Mouse (Mus musculus): ENCODE measurements at regions not wholly inside any gene's neighbourhood (a gene's known extent, or its start where the extent isn't known, plus 50 kb on each side); places are given as distances from the start of the nearest gene placed in this dataset.

DNA sequence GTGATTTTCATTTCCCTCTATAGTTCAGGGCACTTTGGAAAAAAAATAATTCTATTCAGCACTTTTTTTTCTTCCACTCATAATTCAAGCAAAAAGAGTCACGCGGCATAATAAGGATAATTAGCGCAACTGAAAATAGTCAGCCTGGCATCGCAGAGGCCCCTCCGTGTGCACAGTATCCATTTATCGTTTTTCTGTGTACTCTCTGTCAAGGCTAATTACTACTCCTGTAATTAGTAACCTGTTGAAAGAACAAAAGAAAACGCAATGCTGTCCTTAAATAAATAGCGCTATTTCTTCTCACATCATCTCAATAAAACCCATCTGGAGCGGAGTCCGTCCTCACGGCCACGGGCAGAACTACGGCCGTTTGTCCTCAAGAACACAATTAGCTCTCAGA, 95.1 kb upstream of the Atxn1 start:
- Histone ChIP-seq H3K4me3 (ENCODE audit: insufficient read depth, poor library complexity, severe bottlenecking) (no peak overlapping the region), H3K79me2 (ENCODE audit: control insufficient read depth, insufficient read depth) (no peaks in the 10 kb centered on the region), H3K36me3 (ENCODE audit: control insufficient read depth, insufficient read depth) (no peaks in the 10 kb centered on the region), H3K27me3 (ENCODE audit: control insufficient read depth, insufficient read depth, insufficient read length) (peaks cover 4% of the 10 kb centered on the region), H3K79me3 (ENCODE audit: low read depth) (no peaks in the 10 kb centered on the region), H3ac (ENCODE audit: control insufficient read depth, insufficient read length, low read depth) (no peak overlapping the region)
- TF ChIP-seq CEBPB (IDR thresholded peaks at IDR 0.05; ENCODE audit: low read depth) (no peak), MYOG (IDR thresholded peaks at IDR 0.05; ENCODE audit: control insufficient read depth, extremely low read depth, insufficient read length) (no peak), FOSL1 (IDR thresholded peaks at IDR 0.05; ENCODE audit: insufficient read depth, low read length, poor library complexity, severe bottlenecking) (no peak), MAX (IDR thresholded peaks at IDR 0.05) (no peak), USF1 (IDR thresholded peaks at IDR 0.05; ENCODE audit: low read depth) (no peak), MYOD1 (IDR thresholded peaks at IDR 0.05; ENCODE audit: control insufficient read depth, insufficient read length, low read depth) (no peak), CTCF (IDR thresholded peaks at IDR 0.05; ENCODE audit: control insufficient read depth, insufficient read depth, insufficient read length) (no peak)

DNA sequence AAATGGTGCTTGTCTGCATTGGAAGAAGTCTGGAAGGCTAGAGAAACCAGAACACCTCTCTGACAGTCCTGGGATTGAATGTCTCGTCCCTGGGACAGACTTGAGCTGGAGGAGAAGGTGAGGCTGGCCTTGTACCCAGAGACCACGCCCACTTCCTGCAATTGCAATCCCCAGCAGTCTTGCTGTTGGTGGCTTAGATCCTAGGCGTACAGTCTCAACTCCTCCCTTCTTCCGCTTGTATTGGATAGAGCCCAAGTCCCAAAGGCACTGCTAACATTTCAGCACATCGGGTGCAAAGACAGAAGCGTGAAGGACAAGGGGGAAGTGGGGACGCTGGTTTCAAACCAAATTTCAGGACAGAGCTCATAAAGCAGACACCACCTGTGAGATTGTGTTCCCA, 94.1 kb upstream of the Atxn1 start:
- no peak overlapping the region for H3ac ChIP-seq (ENCODE audit: control insufficient read depth, insufficient read length, low read depth)
- H3K27me3 ChIP-seq (ENCODE audit: control insufficient read depth, insufficient read depth, insufficient read length), result peaks cover 4% of the 10 kb centered on the region
- no peaks in the 10 kb centered on the region for H3K36me3 ChIP-seq (ENCODE audit: control insufficient read depth, insufficient read depth)
- no peaks in the 10 kb centered on the region for H3K79me3 ChIP-seq (ENCODE audit: low read depth)
- no peaks in the 10 kb centered on the region for H3K79me2 ChIP-seq (ENCODE audit: control insufficient read depth, insufficient read depth)
- H3K4me3 ChIP-seq (ENCODE audit: insufficient read depth, poor library complexity, severe bottlenecking), result no peak overlapping the region
- TF ChIP-seq MAX (IDR thresholded peaks at IDR 0.05), result no peak
- no peak for TF ChIP-seq MYOD1 (IDR thresholded peaks at IDR 0.05; ENCODE audit: control insufficient read depth, insufficient read length, low read depth)
- TF ChIP-seq CEBPB (IDR thresholded peaks at IDR 0.05; ENCODE audit: low read depth), result no peak
- TF ChIP-seq USF1 (IDR thresholded peaks at IDR 0.05; ENCODE audit: low read depth), result no peak
- TF ChIP-seq FOSL1 (IDR thresholded peaks at IDR 0.05; ENCODE audit: insufficient read depth, low read length, poor library complexity, severe bottlenecking), result no peak
- TF ChIP-seq CTCF (IDR thresholded peaks at IDR 0.05; ENCODE audit: control insufficient read depth, insufficient read depth, insufficient read length), result no peak
- TF ChIP-seq MYOG (IDR thresholded peaks at IDR 0.05; ENCODE audit: control insufficient read depth, extremely low read depth, insufficient read length), result no peak

DNA sequence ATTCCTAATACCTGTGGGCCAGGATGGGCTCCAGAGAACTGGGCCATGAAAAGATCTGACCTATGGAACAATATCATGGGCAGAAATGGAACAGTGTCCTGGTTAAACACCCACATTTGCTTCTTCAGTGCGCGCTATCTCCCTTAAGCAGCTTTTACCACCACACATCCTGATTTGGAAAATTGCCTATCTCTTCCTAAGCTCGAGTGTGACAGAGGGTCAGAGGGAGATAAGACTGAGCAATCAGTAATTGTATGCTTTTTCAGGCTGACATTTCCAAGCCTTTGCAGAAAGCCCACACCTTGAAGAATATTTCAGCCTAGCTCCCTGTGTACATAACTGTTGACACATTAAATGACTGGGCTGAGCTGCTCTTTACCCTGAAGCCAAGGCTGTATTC, 93.5 kb upstream of the Atxn1 start:
- Histone ChIP-seq H3K79me2 (ENCODE audit: control insufficient read depth, insufficient read depth) (no peaks in the 10 kb centered on the region), H3K4me3 (ENCODE audit: insufficient read depth, poor library complexity, severe bottlenecking) (no peak overlapping the region), H3ac (ENCODE audit: control insufficient read depth, insufficient read length, low read depth) (no peak overlapping the region), H3K36me3 (ENCODE audit: control insufficient read depth, insufficient read depth) (no peaks in the 10 kb centered on the region), H3K79me3 (ENCODE audit: low read depth) (no peaks in the 10 kb centered on the region), H3K27me3 (ENCODE audit: control insufficient read depth, insufficient read depth, insufficient read length) (peaks cover 4% of the 10 kb centered on the region)
- TF ChIP-seq CTCF (IDR thresholded peaks at IDR 0.05; ENCODE audit: control insufficient read depth, insufficient read depth, insufficient read length), result no peak
- no peak for TF ChIP-seq USF1 (IDR thresholded peaks at IDR 0.05; ENCODE audit: low read depth)
- TF ChIP-seq MYOD1 (IDR thresholded peaks at IDR 0.05; ENCODE audit: control insufficient read depth, insufficient read length, low read depth), result no peak
- TF ChIP-seq FOSL1 (IDR thresholded peaks at IDR 0.05; ENCODE audit: insufficient read depth, low read length, poor library complexity, severe bottlenecking), result no peak
- TF ChIP-seq MYOG (IDR thresholded peaks at IDR 0.05; ENCODE audit: control insufficient read depth, extremely low read depth, insufficient read length), result no peak
- no peak for TF ChIP-seq CEBPB (IDR thresholded peaks at IDR 0.05; ENCODE audit: low read depth)
- no peak for TF ChIP-seq MAX (IDR thresholded peaks at IDR 0.05)

DNA sequence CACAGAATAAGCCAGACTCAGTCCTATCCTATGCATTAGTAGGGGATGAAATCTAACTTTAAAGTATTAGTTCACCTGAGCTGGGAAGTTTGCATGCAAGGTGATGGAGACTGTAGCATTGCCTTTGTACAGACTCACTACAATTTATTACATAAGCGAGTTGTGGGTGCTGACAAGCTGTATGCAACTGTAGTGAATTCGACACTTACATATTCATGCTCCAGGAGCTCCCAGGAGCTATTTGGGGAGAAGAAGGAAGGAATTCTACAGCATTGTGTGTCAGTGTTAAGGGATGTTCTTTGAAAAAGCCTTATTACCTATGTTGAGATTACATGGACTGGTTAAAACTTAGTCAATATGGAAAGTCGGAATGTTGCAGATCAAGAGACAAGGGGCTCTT, 90.6 kb upstream of the Atxn1 start:
- Histone ChIP-seq H3K36me3 (ENCODE audit: control insufficient read depth, insufficient read depth) (no peaks in the 10 kb centered on the region), H3K27me3 (ENCODE audit: control insufficient read depth, insufficient read depth, insufficient read length) (peaks cover 4% of the 10 kb centered on the region), H3K79me3 (ENCODE audit: low read depth) (no peaks in the 10 kb centered on the region), H3K79me2 (ENCODE audit: control insufficient read depth, insufficient read depth) (no peaks in the 10 kb centered on the region), H3ac (ENCODE audit: control insufficient read depth, insufficient read length, low read depth) (no peak overlapping the region), H3K4me3 (ENCODE audit: insufficient read depth, poor library complexity, severe bottlenecking) (no peak overlapping the region)
- TF ChIP-seq FOSL1 (IDR thresholded peaks at IDR 0.05; ENCODE audit: insufficient read depth, low read length, poor library complexity, severe bottlenecking) (no peak), MYOD1 (IDR thresholded peaks at IDR 0.05; ENCODE audit: control insufficient read depth, insufficient read length, low read depth) (no peak), CEBPB (IDR thresholded peaks at IDR 0.05; ENCODE audit: low read depth) (no peak), MAX (IDR thresholded peaks at IDR 0.05) (no peak), MYOG (IDR thresholded peaks at IDR 0.05; ENCODE audit: control insufficient read depth, extremely low read depth, insufficient read length) (no peak), CTCF (IDR thresholded peaks at IDR 0.05; ENCODE audit: control insufficient read depth, insufficient read depth, insufficient read length) (no peak), USF1 (IDR thresholded peaks at IDR 0.05; ENCODE audit: low read depth) (no peak)

DNA sequence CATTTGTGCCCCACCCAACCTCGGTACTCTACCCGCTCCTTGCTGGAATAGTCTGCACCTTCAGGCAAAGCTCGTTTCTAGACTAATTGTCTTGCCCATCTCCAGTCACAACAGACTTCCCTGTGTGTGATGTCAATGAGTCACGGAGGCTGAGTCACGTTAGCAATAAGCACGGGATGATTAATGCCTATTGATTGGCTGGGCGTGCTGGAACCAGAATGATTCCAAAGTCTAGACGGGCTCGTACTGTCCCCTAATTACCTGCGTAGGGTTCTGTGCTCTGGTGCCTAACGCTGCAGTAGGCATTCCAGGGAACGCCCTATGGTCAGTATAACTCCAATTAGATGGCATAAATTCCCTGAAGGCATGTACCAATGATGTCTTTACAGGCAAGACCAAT, 78.8 kb upstream of the Atxn1 start:
- Histone ChIP-seq H3ac (ENCODE audit: control insufficient read depth, insufficient read length, low read depth) (no peak overlapping the region), H3K79me2 (ENCODE audit: control insufficient read depth, insufficient read depth) (no peaks in the 10 kb centered on the region), H3K27me3 (ENCODE audit: control insufficient read depth, insufficient read depth, insufficient read length) (no peaks in the 10 kb centered on the region), H3K4me3 (ENCODE audit: insufficient read depth, poor library complexity, severe bottlenecking) (no peak overlapping the region), H3K79me3 (ENCODE audit: low read depth) (no peaks in the 10 kb centered on the region), H3K36me3 (ENCODE audit: control insufficient read depth, insufficient read depth) (no peaks in the 10 kb centered on the region)
- no peak for TF ChIP-seq CEBPB (IDR thresholded peaks at IDR 0.05; ENCODE audit: low read depth)
- no peak for TF ChIP-seq MYOD1 (IDR thresholded peaks at IDR 0.05; ENCODE audit: control insufficient read depth, insufficient read length, low read depth)
- no peak for TF ChIP-seq CTCF (IDR thresholded peaks at IDR 0.05; ENCODE audit: control insufficient read depth, insufficient read depth, insufficient read length)
- no peak for TF ChIP-seq FOSL1 (IDR thresholded peaks at IDR 0.05; ENCODE audit: insufficient read depth, low read length, poor library complexity, severe bottlenecking)
- no peak for TF ChIP-seq USF1 (IDR thresholded peaks at IDR 0.05; ENCODE audit: low read depth)
- TF ChIP-seq MAX (IDR thresholded peaks at IDR 0.05), result no peak
- TF ChIP-seq MYOG (IDR thresholded peaks at IDR 0.05; ENCODE audit: control insufficient read depth, extremely low read depth, insufficient read length), result no peak

DNA sequence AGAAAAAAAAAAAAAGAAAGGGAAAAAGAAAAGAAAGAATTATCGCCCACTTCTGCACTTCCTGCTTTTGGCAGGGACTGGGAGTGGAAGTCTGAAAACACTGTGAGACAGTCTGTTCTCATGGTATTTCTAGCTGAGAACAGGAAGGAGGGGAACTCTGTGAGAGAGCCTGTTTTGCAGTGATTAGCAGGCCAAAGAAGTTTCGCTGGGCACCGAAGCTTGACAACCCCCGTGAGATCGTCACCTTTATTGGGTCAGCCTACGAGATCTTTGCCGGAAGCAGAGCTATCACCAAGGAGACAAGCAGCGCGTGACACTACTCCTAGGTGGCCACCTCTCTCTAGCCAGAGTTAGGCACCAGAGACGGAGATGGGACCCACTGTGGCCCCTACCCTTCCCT, 78.2 kb upstream of the Atxn1 start:
- TF ChIP-seq MAX (IDR thresholded peaks at IDR 0.05) (no peak), CEBPB (IDR thresholded peaks at IDR 0.05; ENCODE audit: low read depth) (no peak), USF1 (IDR thresholded peaks at IDR 0.05; ENCODE audit: low read depth) (no peak), MYOD1 (IDR thresholded peaks at IDR 0.05; ENCODE audit: control insufficient read depth, insufficient read length, low read depth) (no peak), CTCF (IDR thresholded peaks at IDR 0.05; ENCODE audit: control insufficient read depth, insufficient read depth, insufficient read length) (no peak), MYOG (IDR thresholded peaks at IDR 0.05; ENCODE audit: control insufficient read depth, extremely low read depth, insufficient read length) (no peak), FOSL1 (IDR thresholded peaks at IDR 0.05; ENCODE audit: insufficient read depth, low read length, poor library complexity, severe bottlenecking) (no peak)
- no peak overlapping the region for H3K4me3 ChIP-seq (ENCODE audit: insufficient read depth, poor library complexity, severe bottlenecking)
- H3K79me3 ChIP-seq (ENCODE audit: low read depth), result no peaks in the 10 kb centered on the region
- no peaks in the 10 kb centered on the region for H3K36me3 ChIP-seq (ENCODE audit: control insufficient read depth, insufficient read depth)
- H3K79me2 ChIP-seq (ENCODE audit: control insufficient read depth, insufficient read depth), result no peaks in the 10 kb centered on the region
- no peak overlapping the region for H3ac ChIP-seq (ENCODE audit: control insufficient read depth, insufficient read length, low read depth)
- H3K27me3 ChIP-seq (ENCODE audit: control insufficient read depth, insufficient read depth, insufficient read length), result no peaks in the 10 kb centered on the region

Data from C2C12 (cell line).